Mouse (Mus musculus): ENCODE results near the gene Fam126a. TPM values are rescaled to one million over a fixed set of nuclear protein-coding genes. Genes with fewer than 3 reads are reported as not detected.
A peak's percentile ranks its signal among the peaks of the same experiment; 100 is the strongest.

Gene Fam126a
- total RNA-seq, 1 experiment, result 10.7 TPM

- H3K4me3 ChIP-seq (ENCODE audit: insufficient read depth in 1 of 2, low read depth in 1 of 2, low read length in 2 of 2, poor library complexity in 1 of 2, severe bottlenecking in 1 of 2), result no peak overlapping the region
- in situ Hi-C loops (cut with MboI; ENCODE audit: low sequenced_read_pairs in 2 of 2, unreplicated experiment in 2 of 2), result no loop called here
- H3K36me3 ChIP-seq (ENCODE audit: control insufficient read depth, insufficient read depth, low read length, poor library complexity, severe bottlenecking), result no peaks in the 10 kb centered on the region
- TF ChIP-seq ZC3H11A (IDR thresholded peaks at IDR 0.05; ENCODE audit: borderline replicate concordance, low read depth, low read length) (no peak), HCFC1 (IDR thresholded peaks at IDR 0.05; ENCODE audit: borderline replicate concordance, insufficient read depth, low read length) (no peak), CHD2 (IDR thresholded peaks at IDR 0.05; ENCODE audit: low read depth, low read length) (no peak)
- DNase-seq (ENCODE audit: low read depth, low spot score), result no peak
- H3K9ac ChIP-seq (ENCODE audit: insufficient read depth, low read depth, low read length, poor library complexity, severe bottlenecking), result no peak overlapping the region
- no peaks in the 10 kb centered on the region for H3K4me1 ChIP-seq (ENCODE audit: control insufficient read depth in 2 of 2, insufficient read depth in 2 of 2, low read length in 2 of 2, poor library complexity in 1 of 2)
- no peaks in the 10 kb centered on the region for H3K9me3 ChIP-seq (ENCODE audit: control insufficient read depth, insufficient read depth, low read depth, low read length)
- no peak overlapping the region for H3K27ac ChIP-seq (ENCODE audit: insufficient read depth, low read depth, low read length, poor library complexity, severe bottlenecking)
Measured at GRCm38 (mm10) chr5:23994231-23994630, 36.3 kb downstream of the Fam126a start.

DNA sequence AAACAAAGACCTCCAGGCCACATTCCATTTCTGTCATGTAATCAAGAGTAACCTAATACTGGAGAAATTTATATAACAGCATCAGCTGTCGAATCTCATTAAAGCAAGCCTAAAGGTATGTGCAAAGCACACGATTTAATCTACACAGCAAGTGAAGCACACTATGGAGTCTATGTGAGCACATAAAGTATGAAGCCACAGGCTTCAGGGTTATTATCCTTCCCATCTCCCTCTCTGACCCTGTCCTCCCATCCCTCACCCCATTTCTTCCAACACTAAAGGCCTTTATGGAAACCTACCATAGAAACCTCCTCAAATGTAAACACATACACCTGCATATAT is 37.0 kb downstream of the Fam126a start:
- Histone ChIP-seq H3K27ac (ENCODE audit: insufficient read depth, low read depth, low read length, poor library complexity, severe bottlenecking) (no peak overlapping the region), H3K4me1 (ENCODE audit: control insufficient read depth in 2 of 2, insufficient read depth in 2 of 2, low read length in 2 of 2, poor library complexity in 1 of 2) (no peaks in the 10 kb centered on the region), H3K4me3 (ENCODE audit: insufficient read depth in 1 of 2, low read depth in 1 of 2, low read length in 2 of 2, poor library complexity in 1 of 2, severe bottlenecking in 1 of 2) (no peak overlapping the region), H3K36me3 (ENCODE audit: control insufficient read depth, insufficient read depth, low read length, poor library complexity, severe bottlenecking) (no peaks in the 10 kb centered on the region), H3K9me3 (ENCODE audit: control insufficient read depth, insufficient read depth, low read depth, low read length) (no peaks in the 10 kb centered on the region), H3K9ac (ENCODE audit: insufficient read depth, low read depth, low read length, poor library complexity, severe bottlenecking) (no peak overlapping the region)
- no peak for DNase-seq (ENCODE audit: low read depth, low spot score)
- TF ChIP-seq ZC3H11A (IDR thresholded peaks at IDR 0.05; ENCODE audit: borderline replicate concordance, low read depth, low read length) (no peak), MAFK (IDR thresholded peaks at IDR 0.05; ENCODE audit: insufficient read depth, low read depth, low read length) (no peak), ZNF384 (IDR thresholded peaks at IDR 0.05; ENCODE audit: low read depth, low read length) (no peak), HCFC1 (IDR thresholded peaks at IDR 0.05; ENCODE audit: borderline replicate concordance, insufficient read depth, low read length) (no peak), CHD2 (IDR thresholded peaks at IDR 0.05; ENCODE audit: low read depth, low read length) (no peak)
- in situ Hi-C loops (cut with MboI; ENCODE audit: low sequenced_read_pairs in 2 of 2, unreplicated experiment in 2 of 2), result no loop called here

DNA sequence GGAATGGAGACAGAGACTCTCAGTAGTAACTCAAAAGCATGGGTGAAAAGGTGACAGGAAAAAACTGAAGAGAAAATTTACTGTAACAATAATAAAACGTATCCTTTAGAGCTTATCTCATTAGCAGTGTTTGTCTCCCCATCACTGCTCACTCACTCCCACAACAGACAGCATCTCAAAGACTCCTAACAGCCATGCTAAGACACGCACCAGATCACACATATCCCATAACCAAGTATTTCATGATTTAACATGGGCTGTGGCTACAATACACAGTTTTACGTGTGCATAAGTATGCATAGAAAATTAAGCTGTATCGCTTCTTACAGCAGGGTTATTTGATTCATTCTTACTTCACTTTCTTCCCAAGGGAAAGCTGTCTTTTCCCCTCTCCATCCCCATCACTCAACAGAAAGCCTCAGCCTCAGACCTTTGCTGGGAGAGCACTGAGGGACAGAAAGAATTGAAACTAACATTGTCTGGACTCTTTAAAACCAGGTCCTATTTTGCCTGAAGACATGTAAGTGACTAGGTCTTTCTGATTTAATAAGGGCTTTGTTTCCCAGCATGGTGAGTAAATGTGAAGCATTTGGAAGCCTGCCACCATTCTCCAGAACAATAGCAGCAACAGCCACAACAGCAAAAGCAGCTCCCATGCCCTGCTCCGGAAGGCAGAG is 37.5 kb downstream of the Fam126a start:
- Histone ChIP-seq H3K9ac (ENCODE audit: insufficient read depth, low read depth, low read length, poor library complexity, severe bottlenecking) (no peak overlapping the region), H3K27ac (ENCODE audit: insufficient read depth, low read depth, low read length, poor library complexity, severe bottlenecking) (no peak overlapping the region), H3K9me3 (ENCODE audit: control insufficient read depth, insufficient read depth, low read depth, low read length) (no peaks in the 10 kb centered on the region), H3K4me3 (ENCODE audit: insufficient read depth in 1 of 2, low read depth in 1 of 2, low read length in 2 of 2, poor library complexity in 1 of 2, severe bottlenecking in 1 of 2) (no peak overlapping the region), H3K4me1 (ENCODE audit: control insufficient read depth in 2 of 2, insufficient read depth in 2 of 2, low read length in 2 of 2, poor library complexity in 1 of 2) (no peaks in the 10 kb centered on the region), H3K36me3 (ENCODE audit: control insufficient read depth, insufficient read depth, low read length, poor library complexity, severe bottlenecking) (no peaks in the 10 kb centered on the region)
- no peak for DNase-seq (ENCODE audit: low read depth, low spot score)
- TF ChIP-seq MAFK (IDR thresholded peaks at IDR 0.05; ENCODE audit: insufficient read depth, low read depth, low read length), result no peak
- no peak for TF ChIP-seq CHD2 (IDR thresholded peaks at IDR 0.05; ENCODE audit: low read depth, low read length)
- TF ChIP-seq ZC3H11A (IDR thresholded peaks at IDR 0.05; ENCODE audit: borderline replicate concordance, low read depth, low read length), result no peak
- TF ChIP-seq ZNF384 (IDR thresholded peaks at IDR 0.05; ENCODE audit: low read depth, low read length), result no peak
- TF ChIP-seq HCFC1 (IDR thresholded peaks at IDR 0.05; ENCODE audit: borderline replicate concordance, insufficient read depth, low read length), result no peak
- in situ Hi-C loops (cut with MboI; ENCODE audit: low sequenced_read_pairs in 2 of 2, unreplicated experiment in 2 of 2), result no loop called here

- Histone ChIP-seq H3K4me1 (ENCODE audit: control insufficient read depth in 2 of 2, insufficient read depth in 2 of 2, low read length in 2 of 2, poor library complexity in 1 of 2) (no peaks in the 10 kb centered on the region), H3K9me3 (ENCODE audit: control insufficient read depth, insufficient read depth, low read depth, low read length) (no peaks in the 10 kb centered on the region), H3K27ac (ENCODE audit: insufficient read depth, low read depth, low read length, poor library complexity, severe bottlenecking) (no peak overlapping the region), H3K9ac (ENCODE audit: insufficient read depth, low read depth, low read length, poor library complexity, severe bottlenecking) (no peak overlapping the region), H3K36me3 (ENCODE audit: control insufficient read depth, insufficient read depth, low read length, poor library complexity, severe bottlenecking) (no peaks in the 10 kb centered on the region), H3K4me3 (ENCODE audit: insufficient read depth in 1 of 2, low read depth in 1 of 2, low read length in 2 of 2, poor library complexity in 1 of 2, severe bottlenecking in 1 of 2) (no peak overlapping the region)
- DNase-seq (ENCODE audit: low read depth, low spot score), result no peak
- TF ChIP-seq CHD2 (IDR thresholded peaks at IDR 0.05; ENCODE audit: low read depth, low read length) (no peak), ZC3H11A (IDR thresholded peaks at IDR 0.05; ENCODE audit: borderline replicate concordance, low read depth, low read length) (no peak), HCFC1 (IDR thresholded peaks at IDR 0.05; ENCODE audit: borderline replicate concordance, insufficient read depth, low read length) (no peak), ZNF384 (IDR thresholded peaks at IDR 0.05; ENCODE audit: low read depth, low read length) (no peak), MAFK (IDR thresholded peaks at IDR 0.05; ENCODE audit: insufficient read depth, low read depth, low read length) (no peak)
- in situ Hi-C loops (cut with MboI; ENCODE audit: low sequenced_read_pairs in 2 of 2, unreplicated experiment in 2 of 2), result no loop called here
Measured at GRCm38 (mm10) chr5:23990001-23990400, 40.5 kb downstream of the Fam126a start.

DNA sequence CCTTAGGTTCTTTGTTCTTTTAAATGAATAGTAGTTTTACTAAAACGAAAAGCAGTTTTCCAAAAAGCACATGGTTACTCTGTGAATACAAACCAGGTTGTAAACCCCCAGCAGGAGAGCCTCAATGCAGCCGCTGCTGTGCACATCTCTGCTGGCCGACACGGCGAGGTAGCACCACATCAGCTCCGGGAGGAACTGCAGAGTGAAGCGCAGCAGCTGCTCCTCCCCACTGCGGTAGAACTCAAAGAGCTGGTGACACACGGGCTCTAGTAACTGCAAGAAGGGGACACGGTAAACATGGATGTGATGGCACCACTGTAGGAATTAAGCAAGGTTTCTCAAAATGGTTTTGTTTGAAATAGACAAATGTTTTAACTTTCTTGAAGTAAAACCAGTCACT is 42.7 kb downstream of the Fam126a start:
- Histone ChIP-seq H3K36me3 (ENCODE audit: control insufficient read depth, insufficient read depth, low read length, poor library complexity, severe bottlenecking) (no peaks in the 10 kb centered on the region), H3K9ac (ENCODE audit: insufficient read depth, low read depth, low read length, poor library complexity, severe bottlenecking) (no peak overlapping the region), H3K4me1 (ENCODE audit: control insufficient read depth in 2 of 2, insufficient read depth in 2 of 2, low read length in 2 of 2, poor library complexity in 1 of 2) (no peaks in the 10 kb centered on the region), H3K27ac (ENCODE audit: insufficient read depth, low read depth, low read length, poor library complexity, severe bottlenecking) (no peak overlapping the region), H3K4me3 (ENCODE audit: insufficient read depth in 1 of 2, low read depth in 1 of 2, low read length in 2 of 2, poor library complexity in 1 of 2, severe bottlenecking in 1 of 2) (0 out of 4 replicates have a peak overlapping the region, but pooled peaks of 1 of the 2 experiments have one; percentile 17), H3K9me3 (ENCODE audit: control insufficient read depth, insufficient read depth, low read depth, low read length) (no peaks in the 10 kb centered on the region)
- DNase-seq (ENCODE audit: low read depth, low spot score), result no peak
- in situ Hi-C loops (cut with MboI; ENCODE audit: low sequenced_read_pairs in 2 of 2, unreplicated experiment in 2 of 2), result no loop called here
- TF ChIP-seq ZC3H11A (IDR thresholded peaks at IDR 0.05; ENCODE audit: borderline replicate concordance, low read depth, low read length) (no peak), ZNF384 (IDR thresholded peaks at IDR 0.05; ENCODE audit: low read depth, low read length) (no peak), CHD2 (IDR thresholded peaks at IDR 0.05; ENCODE audit: low read depth, low read length) (no peak), HCFC1 (IDR thresholded peaks at IDR 0.05; ENCODE audit: borderline replicate concordance, insufficient read depth, low read length) (no peak)
